In genomic region chr3:51228038-51228820, GRCm38 (mm10) we compare ENCODE assay signal across 7 mouse cellular contexts. TPM values are rescaled to one million over a fixed set of nuclear protein-coding genes. Genes with fewer than 3 reads are reported as not detected.
A peak's percentile ranks its signal among the peaks of the same experiment; 100 is the strongest.
DNase-seq lines count a peak whose midpoint lies in the region; TF ChIP-seq lines count a peak whose summit lies in the region.

No protein-coding gene starts in this region.

- peak overlapping the region; percentile 16; the same call in 1 of the 2 replicates for H3K4me3 ChIP-seq in layer of hippocampus, adult 2 months
- no peak overlapping the region for H3K4me3 ChIP-seq in MEL (ENCODE audit: control insufficient read depth in 1 of 2, insufficient read depth in 1 of 2, low read depth in 2 of 2, low read length in 2 of 2)

- DNase-seq in layer of hippocampus, adult 2 months (ENCODE audit: low spot score in 2 of 2) = no peak
- DNase-seq in layer of hippocampus, adult 9-10 months (ENCODE audit: low spot score) = no peak
- peak; percentile 89 for DNase-seq in MEL (ENCODE audit: low read depth, low spot score)
- peak; percentile 66 for DNase-seq in brain, adult 2 months (ENCODE audit: low read depth, low spot score)
- DNase-seq in heart, adult 8-10 months (ENCODE audit: low spot score) = peak; percentile 60
- DNase-seq in lung, postnatal 14 days = peak; percentile 61
- DNase-seq in testis, postnatal 14 days (ENCODE audit: low spot score) = peak; percentile 33

- peaks cover 34 to 65% of the 10 kb centered on the region in 2 experiments for H3K4me1 ChIP-seq in MEL (ENCODE audit: control insufficient read depth in 1 of 2, insufficient read depth in 2 of 2, low read length in 2 of 2)

- TF ChIP-seq CTCF in layer of hippocampus, adult 2 months (conservative IDR thresholded peaks at IDR 0.05) = peak; percentile 70
- TF ChIP-seq CTCF in MEL (IDR thresholded peaks at IDR 0.05 in 2 of 3, conservative IDR thresholded peaks at IDR 0.05 in 1 of 3; ENCODE audit: control insufficient read depth in 1 of 3, insufficient read depth in 1 of 3, low read depth in 2 of 3, low read length in 3 of 3, poor library complexity in 1 of 3, severe bottlenecking in 1 of 3) = peak; percentile 60 to 73 (median 70)

- H3K27ac ChIP-seq in layer of hippocampus, adult 2 months = peak overlapping the region; percentile 88
- H3K27ac ChIP-seq in MEL (ENCODE audit: control insufficient read depth, low read depth, low read length) = peak overlapping the region; percentile 51

- no peak overlapping the region for H3K9ac ChIP-seq in MEL (ENCODE audit: control insufficient read depth, low read depth, low read length, poor library complexity, severe bottlenecking)

- peaks cover 0 to 75% of the 10 kb centered on the region in 2 experiments; a peak in 2 of 4 replicates for H3K36me3 ChIP-seq in MEL (ENCODE audit: control insufficient read depth in 1 of 2, insufficient read depth in 2 of 2, low read length in 2 of 2)

- H3K27me3 ChIP-seq in MEL (ENCODE audit: control insufficient read depth in 1 of 2, insufficient read depth in 2 of 2, low read length in 2 of 2) = no peaks in the 10 kb centered on the region

- TF ChIP-seq RAD21 in MEL (IDR thresholded peaks at IDR 0.05; ENCODE audit: low read depth, low read length) = peak; percentile 29

- peak in 1 of 2 experiments; percentile 24; a peak in 1 of 4 replicates for TF ChIP-seq EP300 in MEL (IDR thresholded peaks at IDR 0.05; ENCODE audit: low read depth in 1 of 2, low read length in 2 of 2)

- no peak for TF ChIP-seq POLR2A in MEL (IDR thresholded peaks at IDR 0.05; ENCODE audit: control insufficient read depth in 1 of 2, insufficient read depth in 1 of 2, low read depth in 1 of 2, low read length in 2 of 2, poor library complexity in 1 of 2)

- H3K9me3 ChIP-seq in MEL (replicated peaks; ENCODE audit: insufficient read depth, low read length) = no peaks in the 10 kb centered on the region

- H3K79me2 ChIP-seq in MEL (ENCODE audit: control insufficient read depth, insufficient read depth, low read length, poor library complexity) = peaks cover 54% of the 10 kb centered on the region

TF ChIP-seq in MEL, 35 proteins besides CTCF, POLR2A, EP300 and RAD21:
- TF ChIP-seq ELF1 (IDR thresholded peaks at IDR 0.05; ENCODE audit: low read depth, low read length) (no peak), MYB (IDR thresholded peaks at IDR 0.05; ENCODE audit: low read depth, low read length) (no peak), MAFK (IDR thresholded peaks at IDR 0.05; ENCODE audit: borderline replicate concordance, low read depth, low read length) (no peak), TCF12 (IDR thresholded peaks at IDR 0.05; ENCODE audit: low read depth, low read length) (peak; percentile 57), POLR2AphosphoS2 (IDR thresholded peaks at IDR 0.05; ENCODE audit: low read length) (no peak), MYC (IDR thresholded peaks at IDR 0.05; ENCODE audit: low read depth, low read length) (peak; percentile 61; the same call in 1 of the 2 replicates), SMC3 (IDR thresholded peaks at IDR 0.05; ENCODE audit: low read depth, low read length) (peak; percentile 45; the same call in 1 of the 2 replicates), ZC3H11A (IDR thresholded peaks at IDR 0.05; ENCODE audit: low read depth, low read length) (no peak; the same call in 1 of the 2 replicates), USF2 (IDR thresholded peaks at IDR 0.05; ENCODE audit: borderline replicate concordance in 1 of 2, insufficient read depth in 1 of 2, low read depth in 1 of 2, low read length in 2 of 2) (no peak), KAT2A (conservative IDR thresholded peaks at IDR 0.05; ENCODE audit: low read depth, low read length) (no peak), CHD1 (IDR thresholded peaks at IDR 0.05; ENCODE audit: low read depth, low read length) (no peak), MXI1 (IDR thresholded peaks at IDR 0.05; ENCODE audit: low read depth, low read length) (peak; percentile 59; the same call in 1 of the 2 replicates), CHD2 (IDR thresholded peaks at IDR 0.05; ENCODE audit: low read length) (no peak), ETS1 (IDR thresholded peaks at IDR 0.05; ENCODE audit: low read depth, low read length) (peak; percentile 92), MAX (IDR thresholded peaks at IDR 0.05; ENCODE audit: low read length) (0 out of 2 replicates have a peak, but pooled peaks have one; percentile 16), RCOR1 (IDR thresholded peaks at IDR 0.05; ENCODE audit: low read depth, low read length) (no peak), ZNF384 (IDR thresholded peaks at IDR 0.05; ENCODE audit: low read depth, low read length) (peak; percentile 97), BHLHE40 (IDR thresholded peaks at IDR 0.05; ENCODE audit: borderline replicate concordance, low read depth, low read length) (peak; percentile 18; the same call in 1 of the 2 replicates), NELFE (IDR thresholded peaks at IDR 0.05; ENCODE audit: low read depth, low read length) (no peak), TBP (IDR thresholded peaks at IDR 0.05; ENCODE audit: low read depth, low read length) (peak; percentile 82), MEF2A (IDR thresholded peaks at IDR 0.05; ENCODE audit: extremely low read depth, insufficient replicate concordance, low read depth, low read length, poor library complexity, severe bottlenecking) (no peak), NRF1 (IDR thresholded peaks at IDR 0.05; ENCODE audit: insufficient read depth, low read depth, low read length, poor library complexity, severe bottlenecking) (no peak), USF1 (IDR thresholded peaks at IDR 0.05; ENCODE audit: low read depth, low read length) (no peak), TAL1 (IDR thresholded peaks at IDR 0.05; ENCODE audit: low read length) (no peak), GATA1 (IDR thresholded peaks at IDR 0.05; ENCODE audit: low read depth, low read length) (0 out of 2 replicates have a peak, but pooled peaks have one; percentile 28), ZKSCAN1 (IDR thresholded peaks at IDR 0.05; ENCODE audit: low read depth, low read length) (no peak), JUND (IDR thresholded peaks at IDR 0.05; ENCODE audit: low read depth, low read length) (no peak), HCFC1 (IDR thresholded peaks at IDR 0.05; ENCODE audit: low read depth, low read length) (no peak), GABPA (IDR thresholded peaks at IDR 0.05; ENCODE audit: low read depth, low read length) (no peak), E2F4 (IDR thresholded peaks at IDR 0.05; ENCODE audit: borderline replicate concordance, low read depth, low read length) (no peak), POLR2AphosphoS5 (IDR thresholded peaks at IDR 0.05; ENCODE audit: borderline replicate concordance, low read depth, low read length) (no peak), UBTF (IDR thresholded peaks at IDR 0.05; ENCODE audit: borderline replicate concordance, insufficient read depth, low read depth, low read length) (no peak), MAZ (IDR thresholded peaks at IDR 0.05; ENCODE audit: low read depth, low read length) (no peak), SIN3A (IDR thresholded peaks at IDR 0.05; ENCODE audit: low read length) (peak; percentile 77), ZMIZ1 (IDR thresholded peaks at IDR 0.05; ENCODE audit: low read depth, low read length) (no peak)

RNA-seq across cellular contexts. Expression of gene Noct, which starts 4.0 kb away (rescaled TPM):
- total RNA-seq in layer of hippocampus, adult 2 months (2021) = 10 to 100 TPM; 57.2 to 61.0 TPM
- total RNA-seq in MEL (2012; rRNA removed) = 16.4 and 17.8 TPM in 2 replicates
- polyA plus RNA-seq in MEL (2012; ENCODE audit: insufficient read depth in 1 of 2, insufficient read length in 2 of 2, low read depth in 1 of 2, low replicate concordance in 2 of 2, missing spikeins in 1 of 2) = 10 to 100 TPM in 1 of 2 experiments, not detected in 1; 26.7 TPM
- 10 to 100 TPM; 32.2 to 45.2 (median 41.6) TPM for total RNA-seq in heart, adult 8-10 months (2022)

Comparison
In these comparisons a context has a peak if more than half of its experiments do, and no peak if none do; other contexts are left out.
1. DNase-seq: peak in MEL (single experiment), brain, adult 2 months (single experiment), heart, adult 8-10 months (single experiment), lung, postnatal 14 days (single experiment) and testis, postnatal 14 days (single experiment); none in layer of hippocampus, adult 2 months (0 of 2) and layer of hippocampus, adult 9-10 months (single experiment).